Comparison of ENCODE assay signal across 19 mouse cellular contexts in genomic region chr5:113154441-113154840, GRCm38 (mm10).
DNase-seq lines count a peak whose midpoint lies in the region; ATAC-seq lines count a peak whose summit lies in the region.
"Had no signal": no experiment of that assay in that cellular context is flagged by ENCODE, and none has a peak within 500 bp of the region (broad histone marks: within the 10 kb centered on the region; RNA-seq: fewer than 3 reads in every experiment).

No protein-coding gene starts in this region.

- H3K4me3 ChIP-seq in limb, embryonic 15.5 days = no peak overlapping the region
- H3K4me3 ChIP-seq in limb, embryonic 10.5 days = no peak overlapping the region
- no peak overlapping the region for H3K4me3 ChIP-seq in embryonic facial prominence, embryonic 14.5 days (ENCODE audit: low read depth, low read length)
- no peak overlapping the region for H3K4me3 ChIP-seq in stomach, embryonic 14.5 days (ENCODE audit: low read depth, low read length)
- H3K4me3 ChIP-seq: forebrain, embryonic 10.5 days; left cerebral cortex, adult 2 months; midbrain, embryonic 15.5 days; neural tube, embryonic 12.5 days had no signal

- DNase-seq in limb, embryonic 10.5 days (ENCODE audit: low spot score) = no peak
- DNase-seq in lung, postnatal 36 days = peak; percentile 26
- DNase-seq in lung, postnatal 10 days = no peak
- no peak for DNase-seq in embryonic facial prominence, embryonic 14.5 days (ENCODE audit: low spot score)
- DNase-seq in adrenal gland, adult 8-10 months = no peak
- DNase-seq in gastrocnemius, postnatal 14 days = no peak

- ATAC-seq in limb, embryonic 15.5 days (ENCODE audit: insufficient number of reproducible peaks, low FRiP score, low TSS enrichment, low read depth) = no peak
- no peak for ATAC-seq in embryonic facial prominence, embryonic 14.5 days (ENCODE audit: low read depth)
- no peak for ATAC-seq in stomach, embryonic 14.5 days (ENCODE audit: insufficient number of reproducible peaks, insufficient read depth, low FRiP score, low read depth)
- ATAC-seq: liver, postnatal 0 days; midbrain, embryonic 15.5 days had no signal

- H3K9ac ChIP-seq in limb, embryonic 15.5 days = no peak overlapping the region
- H3K9ac ChIP-seq in embryonic facial prominence, embryonic 14.5 days (ENCODE audit: low read depth, low read length) = no peak overlapping the region
- no peak overlapping the region for H3K9ac ChIP-seq in stomach, embryonic 14.5 days (replicated peaks; ENCODE audit: low read depth, low read length)
- H3K9ac ChIP-seq: forebrain, postnatal 0 days; liver, postnatal 0 days; midbrain, embryonic 15.5 days; neural tube, embryonic 12.5 days had no signal

- H3K36me3 ChIP-seq in limb, embryonic 15.5 days = no peaks in the 10 kb centered on the region
- no peaks in the 10 kb centered on the region for H3K36me3 ChIP-seq in limb, embryonic 10.5 days
- no peaks in the 10 kb centered on the region for H3K36me3 ChIP-seq in embryonic facial prominence, embryonic 14.5 days (ENCODE audit: control insufficient read depth, insufficient read depth, low read length)
- H3K36me3 ChIP-seq in stomach, embryonic 14.5 days (ENCODE audit: control insufficient read depth, insufficient read depth, low read length) = no peaks in the 10 kb centered on the region
- H3K36me3 ChIP-seq: forebrain, embryonic 10.5 days; G1E; midbrain, embryonic 15.5 days; neural tube, embryonic 12.5 days had no signal

- H3K4me2 ChIP-seq in limb, embryonic 15.5 days = no peak overlapping the region
- no peak overlapping the region for H3K4me2 ChIP-seq in embryonic facial prominence, embryonic 14.5 days (ENCODE audit: low read depth, low read length)
- H3K4me2 ChIP-seq in stomach, embryonic 14.5 days (replicated peaks; ENCODE audit: low read depth, low read length) = no peak overlapping the region
- H3K4me2 ChIP-seq: liver, embryonic 11.5 days; midbrain, embryonic 15.5 days; neural tube, embryonic 12.5 days had no signal

- WGBS in limb, embryonic 15.5 days = 61% methylated on average over 5 of the region's 5 CpGs
- 82% methylated on average over 5 of the region's 5 CpGs for WGBS in limb, embryonic 10.5 days
- WGBS in embryonic facial prominence, embryonic 14.5 days = 62% methylated on average over 5 of the region's 5 CpGs
- WGBS in stomach, embryonic 14.5 days = 63% methylated on average over 5 of the region's 5 CpGs

- intact Hi-C loops in gastrocnemius, postnatal 14 days (cut with DNase I; ENCODE audit: low total_unique reads) = no loop called here

- no peaks in the 10 kb centered on the region for H3K27me3 ChIP-seq in limb, embryonic 15.5 days
- no peaks in the 10 kb centered on the region for H3K27me3 ChIP-seq in limb, embryonic 10.5 days (ENCODE audit: low read depth, poor library complexity, severe bottlenecking)
- no peaks in the 10 kb centered on the region for H3K27me3 ChIP-seq in embryonic facial prominence, embryonic 14.5 days (replicated peaks; ENCODE audit: control insufficient read depth, insufficient read depth, low read length)
- H3K27me3 ChIP-seq in stomach, embryonic 14.5 days (ENCODE audit: control insufficient read depth, insufficient read depth, low read length) = no peaks in the 10 kb centered on the region
- H3K27me3 ChIP-seq: CH12.LX; midbrain, embryonic 15.5 days; neural tube, embryonic 12.5 days had no signal

- H3K9me3 ChIP-seq in limb, embryonic 15.5 days = no peaks in the 10 kb centered on the region
- no peaks in the 10 kb centered on the region for H3K9me3 ChIP-seq in limb, embryonic 10.5 days (replicated peaks)
- H3K9me3 ChIP-seq in embryonic facial prominence, embryonic 14.5 days (ENCODE audit: control insufficient read depth, low read length) = no peaks in the 10 kb centered on the region
- no peaks in the 10 kb centered on the region for H3K9me3 ChIP-seq in stomach, embryonic 14.5 days (ENCODE audit: control insufficient read depth, low read depth, low read length)
- H3K9me3 ChIP-seq: forebrain, embryonic 10.5 days; megakaryocyte, embryonic 14.5 days; midbrain, embryonic 15.5 days; neural tube, embryonic 12.5 days had no signal

- peaks cover 64% of the 10 kb centered on the region for H3K4me1 ChIP-seq in limb, embryonic 15.5 days
- peaks cover 49% of the 10 kb centered on the region for H3K4me1 ChIP-seq in limb, embryonic 10.5 days
- H3K4me1 ChIP-seq in embryonic facial prominence, embryonic 14.5 days (ENCODE audit: control insufficient read depth, insufficient read depth, low read length) = peaks cover 38% of the 10 kb centered on the region
- peaks cover 36% of the 10 kb centered on the region for H3K4me1 ChIP-seq in stomach, embryonic 14.5 days (ENCODE audit: control insufficient read depth, insufficient read depth, low read length)

- H3K27ac ChIP-seq in limb, embryonic 15.5 days = peak overlapping the region; percentile 86
- no peak overlapping the region for H3K27ac ChIP-seq in limb, embryonic 10.5 days
- peak overlapping the region; percentile 69; the same call in 1 of the 2 replicates for H3K27ac ChIP-seq in embryonic facial prominence, embryonic 14.5 days (replicated peaks; ENCODE audit: low read depth, low read length)
- H3K27ac ChIP-seq in stomach, embryonic 14.5 days (ENCODE audit: low read length) = peak overlapping the region; percentile 91
- H3K27ac ChIP-seq: hindbrain, postnatal 0 days; midbrain, embryonic 15.5 days; neural tube, embryonic 12.5 days had no signal
